Mouse (Mus musculus) megakaryocyte, embryonic 14.5 days (primary cell): ENCODE data around the gene Gm17606.

ENCODE experiments used
- FLI1 ChIP-seq: IDR thresholded peaks from 2 replicates; pipeline ENCODE4 v1.6.1; 2012; ENCODE audit warnings: low read length, inconsistent platforms, mixed read lengths
- GATA1 ChIP-seq: IDR thresholded peaks from 3 replicates; pipeline ENCODE4 v1.6.1; 2012; ENCODE audit warnings: mixed read lengths, low read length, inconsistent platforms, borderline replicate concordance

DNA sequence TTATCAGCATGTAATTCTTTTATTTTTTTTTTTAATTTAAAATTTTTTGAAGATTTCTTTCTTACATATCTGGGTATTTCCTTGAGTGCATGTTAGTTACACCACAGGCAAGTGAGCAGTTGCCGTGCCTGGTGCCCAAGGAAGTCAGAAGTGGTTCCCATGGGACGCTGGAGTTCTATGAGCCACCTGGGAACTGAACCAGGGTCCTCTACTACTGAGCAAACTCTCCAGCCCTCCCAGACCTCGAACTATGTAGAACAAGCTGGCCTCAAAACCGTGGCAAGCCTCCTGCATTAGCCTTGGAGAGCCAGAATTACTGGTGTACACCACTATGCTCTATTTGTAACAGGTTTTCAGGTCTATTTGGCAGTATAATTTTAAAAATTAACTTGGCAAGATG lies 38.1 kb upstream of the Gm17606 start:
- no peak for TF ChIP-seq GATA1
- no peak for TF ChIP-seq FLI1
